Comparison of ENCODE assay signal across 17 mouse cellular contexts in genomic region chr6:38913386-38914042, GRCm38 (mm10). TPM values are rescaled to one million over a fixed set of nuclear protein-coding genes. Genes with fewer than 3 reads are reported as not detected.
DNase-seq lines count a peak whose midpoint lies in the region; ATAC-seq and TF ChIP-seq lines count a peak whose summit lies in the region.
"Had no signal": no experiment of that assay in that cellular context is flagged by ENCODE, and none has a peak within 500 bp of the region (broad histone marks: within the 10 kb centered on the region; RNA-seq: fewer than 3 reads in every experiment).

No protein-coding gene starts in this region.

- no peak for TF ChIP-seq CTCF in liver, embryonic 14.5 days (IDR thresholded peaks at IDR 0.05; ENCODE audit: low read depth)
- TF ChIP-seq CTCF in liver, postnatal 0 days (IDR thresholded peaks at IDR 0.05; ENCODE audit: low read depth): no peak

- H3K4me1 ChIP-seq in liver, embryonic 14.5 days (replicated peaks; ENCODE audit: control insufficient read depth in 2 of 2, insufficient read depth in 2 of 2, low read length in 1 of 2): peaks cover 91 to 94% of the 10 kb centered on the region in 2 experiments
- peaks cover 79% of the 10 kb centered on the region for H3K4me1 ChIP-seq in liver, postnatal 0 days (ENCODE audit: insufficient read depth)

- intact Hi-C loops in left cerebral cortex, postnatal 36 days (cut with DNase I): loop anchor here (10.0 kb wide), 1 partner anchor 259 kb away; no protein-coding TSS in a partner anchor

- no peaks in the 10 kb centered on the region for H3K9me3 ChIP-seq in liver, embryonic 14.5 days (ENCODE audit: control insufficient read depth, low read length)
- no peaks in the 10 kb centered on the region for H3K9me3 ChIP-seq in liver, postnatal 0 days (ENCODE audit: low read length)
- H3K9me3 ChIP-seq: heart, embryonic 12.5 days; limb, embryonic 13.5 days had no signal

- peak overlapping the region; percentile 99 for H3K27ac ChIP-seq in liver, embryonic 14.5 days
- no peak overlapping the region for H3K27ac ChIP-seq in liver, postnatal 0 days (ENCODE audit: low read depth)
- H3K27ac ChIP-seq: limb, embryonic 13.5 days had no signal

- no peak overlapping the region for H3K4me3 ChIP-seq in liver, embryonic 14.5 days (ENCODE audit: insufficient read depth in 1 of 2, low read depth in 2 of 2, low read length in 2 of 2)
- H3K4me3 ChIP-seq in liver, postnatal 0 days (ENCODE audit: low read depth, low read length): no peak overlapping the region
- H3K4me3 ChIP-seq: heart, embryonic 12.5 days; limb, embryonic 13.5 days had no signal

- TF ChIP-seq EP300 in liver, embryonic 14.5 days (IDR thresholded peaks at IDR 0.05; ENCODE audit: low read depth): no peak
- TF ChIP-seq EP300 in liver, postnatal 0 days (IDR thresholded peaks at IDR 0.05; ENCODE audit: low read depth): no peak

- H3K9ac ChIP-seq in liver, embryonic 14.5 days (replicated peaks): peak overlapping the region; percentile 79
- no peak overlapping the region for H3K9ac ChIP-seq in liver, postnatal 0 days (replicated peaks)
- H3K9ac ChIP-seq: heart, embryonic 12.5 days; limb, embryonic 13.5 days had no signal

- DNase-seq in frontal cortex, adult 2 months (ENCODE audit: extremely low spot score in 1 of 2, low spot score in 1 of 2): peak; percentile 20 to 51
- no peak for DNase-seq in frontal cortex, postnatal 25 days (ENCODE audit: low spot score in 2 of 2)
- DNase-seq in liver, embryonic 14.5 days (ENCODE audit: low read depth in 3 of 3, low spot score in 3 of 3): no peak
- no peak for DNase-seq in liver, postnatal 0 days
- DNase-seq in left cerebral cortex, postnatal 36 days (ENCODE audit: low spot score in 2 of 2): peak; percentile 33 to 35
- peak; percentile 15 to 21 for DNase-seq in right cerebral cortex, postnatal 36 days (ENCODE audit: low spot score in 2 of 2)
- DNase-seq in gastrocnemius, postnatal 4 days (ENCODE audit: low spot score in 2 of 2): no peak
- DNase-seq in cerebellum, adult 11 months: no peak
- DNase-seq: B cell, adult 2 months; cerebellum, adult 9-11 months; kidney, adult 8-10 months; lung, postnatal 36 days; spleen, adult 18-20 months had no signal

- no peak for ATAC-seq in liver, embryonic 14.5 days (ENCODE audit: insufficient read depth)
- no peak for ATAC-seq in liver, postnatal 0 days
- ATAC-seq: activated CD4-positive, CD25-positive, alpha-beta regulatory T cell, adult 4 months had no signal

- H3K27me3 ChIP-seq in liver, embryonic 14.5 days (ENCODE audit: control insufficient read depth, insufficient read depth, low read length): no peaks in the 10 kb centered on the region
- no peaks in the 10 kb centered on the region for H3K27me3 ChIP-seq in liver, postnatal 0 days (ENCODE audit: insufficient read depth, low read length)
- H3K27me3 ChIP-seq: heart, embryonic 12.5 days; limb, embryonic 13.5 days had no signal

- H3K36me3 ChIP-seq in liver, embryonic 14.5 days (replicated peaks; ENCODE audit: control insufficient read depth, insufficient read depth, low read depth): no peaks in the 10 kb centered on the region
- H3K36me3 ChIP-seq in liver, postnatal 0 days (replicated peaks; ENCODE audit: insufficient read depth, low read length): no peaks in the 10 kb centered on the region
- H3K36me3 ChIP-seq: G1E; heart, embryonic 12.5 days; limb, embryonic 13.5 days had no signal

- no peak overlapping the region for H3K4me2 ChIP-seq in liver, embryonic 14.5 days (ENCODE audit: low read depth)
- H3K4me2 ChIP-seq in liver, postnatal 0 days (ENCODE audit: low read depth, low read length): no peak overlapping the region
- H3K4me2 ChIP-seq: heart, embryonic 12.5 days; limb, embryonic 13.5 days had no signal

- 73% methylated on average over 13 of the region's 13 CpGs for WGBS in liver, embryonic 14.5 days (ENCODE audit: insufficient replicate concordance)
- WGBS in liver, postnatal 0 days (ENCODE audit: insufficient replicate concordance): 84% methylated on average over 13 of the region's 13 CpGs

RNA-seq across cellular contexts. Expression of gene Hipk2, which starts 37.5 kb away (rescaled TPM):
- 22.6 and 23.8 TPM in 2 replicates for polyA plus RNA-seq in frontal cortex, adult 2 months (2012; rRNA removed)
- polyA plus RNA-seq in liver, embryonic 14.5 days (2012; rRNA removed): 10.7 and 12.3 TPM in 2 replicates
- 13.0 and 15.5 TPM in 2 replicates for polyA plus RNA-seq in liver, embryonic 14.5 days (2014; fragmentation: Nextera tagmentation; extraction: Ambion mirVana)
- 9.6 and 9.7 TPM in 2 replicates for polyA plus RNA-seq in liver, postnatal 0 days (2015; fragmentation: Nextera tagmentation; extraction: Ambion mirVana)
- total RNA-seq in left cerebral cortex, postnatal 36 days (2021): 10 to 100 TPM; 52.4 to 60.9 TPM
- total RNA-seq in gastrocnemius, postnatal 4 days (2021): 10 to 100 TPM; 37.0 to 37.7 TPM

RNA-seq across cellular contexts. Expression of gene Tbxas1, which starts 38.3 kb away (rescaled TPM):
- polyA plus RNA-seq in frontal cortex, adult 2 months (2012; rRNA removed): 1.6 and 2.4 TPM in 2 replicates
- 4.5 and 5.1 TPM in 2 replicates for polyA plus RNA-seq in liver, embryonic 14.5 days (2012; rRNA removed)
- 6.3 and 8.4 TPM in 2 replicates for polyA plus RNA-seq in liver, embryonic 14.5 days (2014; fragmentation: Nextera tagmentation; extraction: Ambion mirVana)
- 10.3 and 10.6 TPM in 2 replicates for polyA plus RNA-seq in liver, postnatal 0 days (2015; fragmentation: Nextera tagmentation; extraction: Ambion mirVana)
- 1 to 10 TPM; 2.3 TPM for total RNA-seq in left cerebral cortex, postnatal 36 days (2021)
- 1 to 10 TPM; 2.4 to 3.3 TPM for total RNA-seq in gastrocnemius, postnatal 4 days (2021)

Comparison
In these comparisons a context has a peak if more than half of its experiments do, and no peak if none do; other contexts are left out.
1. DNase-seq: peak in frontal cortex, adult 2 months (2 of 2), left cerebral cortex, postnatal 36 days (2 of 2) and right cerebral cortex, postnatal 36 days (2 of 2); none in frontal cortex, postnatal 25 days (0 of 2), liver, embryonic 14.5 days (0 of 3), liver, postnatal 0 days (single experiment), gastrocnemius, postnatal 4 days (0 of 2) and cerebellum, adult 11 months (single experiment).